ENCODE assay signal across 10 mouse cellular contexts in the genomic region with DNA sequence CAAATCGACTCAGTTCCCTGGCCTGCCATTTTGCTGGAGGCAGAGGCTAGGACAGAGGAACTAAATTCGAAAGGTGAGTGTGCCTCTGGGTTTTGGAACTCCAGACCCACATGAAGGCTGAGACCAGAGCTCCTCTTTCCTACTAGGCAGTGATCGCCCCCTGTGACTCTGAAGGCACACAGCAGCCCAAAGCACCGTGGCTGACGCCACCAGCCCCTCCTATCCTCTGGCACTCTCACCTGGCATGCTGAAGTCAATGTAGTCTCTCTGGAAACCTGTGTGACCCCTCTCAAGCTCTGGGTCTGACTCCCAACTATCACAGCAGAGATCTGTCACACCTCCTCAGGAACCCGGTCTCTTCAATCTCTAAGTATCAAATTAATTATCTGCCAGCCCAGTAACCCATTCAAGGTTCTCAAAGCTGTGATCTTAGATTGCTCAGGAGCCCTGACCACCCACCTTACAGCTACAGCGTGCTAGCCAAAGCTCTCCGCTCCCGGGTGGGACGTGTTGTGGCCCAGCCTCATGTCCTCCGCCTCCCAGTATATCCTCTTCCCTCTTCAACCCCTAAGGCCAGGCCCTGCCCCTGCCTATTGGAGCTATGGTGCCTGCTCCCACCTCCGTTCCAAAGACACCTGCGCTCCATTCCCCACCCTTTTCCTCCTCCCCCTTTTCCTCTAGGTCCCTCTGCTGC. TPM values are rescaled to one million over a fixed set of nuclear protein-coding genes. Genes with fewer than 3 reads are reported as not detected.
DNase-seq lines count a peak whose midpoint lies in the region; ATAC-seq lines count a peak whose summit lies in the region.
"Had no signal": no experiment of that assay in that cellular context is flagged by ENCODE, and none has a peak within 500 bp of the region (broad histone marks: within the 10 kb centered on the region; RNA-seq: fewer than 3 reads in every experiment).

No protein-coding gene starts in this region.

- 9% methylated on average over 13 of the region's 13 CpGs for WGBS in heart, embryonic 12.5 days
- WGBS in forebrain, embryonic 14.5 days: 7% methylated on average over 13 of the region's 13 CpGs

- no peak overlapping the region for H3K27ac ChIP-seq in heart, embryonic 12.5 days (ENCODE audit: poor library complexity, severe bottlenecking)
- no peak overlapping the region for H3K27ac ChIP-seq in forebrain, embryonic 14.5 days (ENCODE audit: low read depth, low read length)

- no peaks in the 10 kb centered on the region for H3K9me3 ChIP-seq in heart, embryonic 12.5 days (replicated peaks)
- no peaks in the 10 kb centered on the region for H3K9me3 ChIP-seq in forebrain, embryonic 14.5 days (replicated peaks; ENCODE audit: control insufficient read depth, low read length)

- peaks cover 45% of the 10 kb centered on the region for H3K27me3 ChIP-seq in heart, embryonic 12.5 days (replicated peaks)
- H3K27me3 ChIP-seq in forebrain, embryonic 14.5 days (replicated peaks; ENCODE audit: control insufficient read depth, insufficient read depth, low read length): 0 out of 2 replicates have a peak, but pooled peaks cover 3% of the 10 kb centered on the region

- H3K36me3 ChIP-seq in heart, embryonic 12.5 days: no peaks in the 10 kb centered on the region
- H3K36me3 ChIP-seq in forebrain, embryonic 14.5 days (ENCODE audit: control insufficient read depth, insufficient read depth, low read length): no peaks in the 10 kb centered on the region
- H3K36me3 ChIP-seq: G1E had no signal

- no peak overlapping the region for H3K9ac ChIP-seq in heart, embryonic 12.5 days
- peak overlapping the region; percentile 70 for H3K9ac ChIP-seq in forebrain, embryonic 14.5 days (ENCODE audit: low read length)

- H3K4me3 ChIP-seq in heart, embryonic 12.5 days: peak overlapping the region; percentile 59
- peak overlapping the region; percentile 63 for H3K4me3 ChIP-seq in forebrain, embryonic 14.5 days (ENCODE audit: low read depth, low read length)

- H3K4me1 ChIP-seq in heart, embryonic 12.5 days (replicated peaks): peaks cover 10% of the 10 kb centered on the region
- no peaks in the 10 kb centered on the region for H3K4me1 ChIP-seq in forebrain, embryonic 14.5 days (ENCODE audit: control insufficient read depth, insufficient read depth, low read length)

- intact Hi-C loops in left cerebral cortex, postnatal 25 days (cut with DNase I): no loop called here

- peak overlapping the region; percentile 97 for H3K4me2 ChIP-seq in heart, embryonic 12.5 days
- peak overlapping the region; percentile 97 for H3K4me2 ChIP-seq in forebrain, embryonic 14.5 days (ENCODE audit: low read length)

- DNase-seq in heart, adult 9 months (ENCODE audit: low spot score in 2 of 2): no peak
- peak; percentile 45 for DNase-seq in forebrain, embryonic 14.5 days (ENCODE audit: low spot score)
- DNase-seq in left cerebral cortex, postnatal 25 days (ENCODE audit: low spot score in 2 of 2): peak; percentile 31 to 37
- no peak for DNase-seq in urinary bladder, postnatal 36 days (ENCODE audit: low spot score in 2 of 2)
- no peak for DNase-seq in layer of hippocampus, adult 18-20 months (ENCODE audit: low spot score in 2 of 2)

- ATAC-seq in heart, embryonic 12.5 days (ENCODE audit: insufficient number of reproducible peaks, low FRiP score): no peak
- ATAC-seq in cerebellum, adult (ENCODE audit: insufficient number of reproducible peaks, low FRiP score, low TSS enrichment): peak; percentile 46
- ATAC-seq in forebrain, embryonic 14.5 days: peak; percentile 16
- ATAC-seq in neutrophil, adult 5-6 weeks (ENCODE audit: extremely low read depth, insufficient number of reproducible peaks, low FRiP score, poor library complexity, severe bottlenecking): 0 out of 2 replicates have a peak, but pooled peaks have one; percentile 3

RNA-seq across cellular contexts. Expression of a gene that starts 0.4 kb away (rescaled TPM):
- 0.17 and 0.26 TPM in 2 replicates for polyA plus RNA-seq in heart, embryonic 12.5 days (2016; fragmentation: Nextera tagmentation; extraction: Ambion mirVana)
- polyA plus RNA-seq in forebrain, embryonic 14.5 days (2014; fragmentation: Nextera tagmentation; extraction: Ambion mirVana): 6.7 and 9.7 TPM in 2 replicates
- 1 to 10 TPM; 5.4 to 8.5 TPM for total RNA-seq in left cerebral cortex, postnatal 25 days (2021)
- not detected in 2 replicates for total RNA-seq in neutrophil, adult 5-6 weeks (2017)
- 1 to 10 TPM; 1.0 to 1.2 TPM for total RNA-seq in layer of hippocampus, adult 18-20 months (2021)
- total RNA-seq: hematopoietic stem cell, adult 5-6 weeks had no signal
- polyA plus RNA-seq: G1E had no signal

Comparison
In these comparisons a context has a peak if more than half of its experiments do, and no peak if none do; other contexts are left out.
1. DNase-seq: peak in forebrain, embryonic 14.5 days (single experiment) and left cerebral cortex, postnatal 25 days (2 of 2); none in heart, adult 9 months (0 of 2), urinary bladder, postnatal 36 days (0 of 2) and layer of hippocampus, adult 18-20 months (0 of 2).